Mouse (Mus musculus): ENCODE data around the gene Dnajb12.

GRCm38 (mm10) chr10:59911561-59912198 is 32.3 kb downstream of the Dnajb12 start:
- TF ChIP-seq GATA1 (IDR thresholded peaks at IDR 0.05; ENCODE audit: borderline replicate concordance, low read length) (no peak), FLI1 (IDR thresholded peaks at IDR 0.05; ENCODE audit: low read length) (no peak)

Data from megakaryocyte, embryonic 14.5 days (primary cell).